Mouse (Mus musculus) megakaryocyte, embryonic 14.5 days (primary cell): ENCODE results near the gene Gramd1b. TPM values are rescaled to one million over a fixed set of nuclear protein-coding genes. Genes with fewer than 3 reads are reported as not detected.

Experiments used
- H3K27me3 ChIP-seq: replicated peaks from 2 replicates; pipeline ENCODE3; 2012; ENCODE audit warnings: inconsistent platforms
- H3K36me3 ChIP-seq: replicated peaks from 2 replicates; pipeline ENCODE3; 2012; ENCODE audit warnings: low read length, inconsistent platforms, mixed read lengths
- H3K4me1 ChIP-seq: 2 replicates; pipeline ENCODE4 v1.6.1; 2012; ENCODE audit warnings: inconsistent platforms
- H3K4me3 ChIP-seq: replicated peaks from 2 replicates; pipeline ENCODE3; 2012; ENCODE audit warnings: moderate library complexity, mild to moderate bottlenecking, inconsistent platforms
- H3K9me3 ChIP-seq: 2 replicates; pipeline ENCODE4 v1.6.1; 2012; ENCODE audit warnings: inconsistent platforms
- FLI1 ChIP-seq: IDR thresholded peaks from 2 replicates; pipeline ENCODE4 v1.6.1; 2012; ENCODE audit warnings: low read length, inconsistent platforms, mixed read lengths
- GATA1 ChIP-seq: IDR thresholded peaks from 3 replicates; pipeline ENCODE4 v1.6.1; 2012; ENCODE audit warnings: mixed read lengths, low read length, inconsistent platforms, borderline replicate concordance
- polyA plus RNA-seq: library from polyadenylated mRNA; stranded (reverse); fragments of >175 nt; gene quantifications from 2 replicates; pipeline ENCODE4 v1.2.3, GENCODE M21; 2012; ENCODE audit warnings: low replicate concordance; ENCODE audit not compliant: insufficient read depth

The Gramd1b gene
- polyA plus RNA-seq, 1 experiment: 3.1 TPM

GRCm38 (mm10) chr9:40268040-40268747, 263.0 kb downstream of the Gramd1b start:
- Histone ChIP-seq H3K4me1 (peaks cover 23% of the 10 kb centered on the region), H3K27me3 (peaks cover 60% of the 10 kb centered on the region), H3K9me3 (no peaks in the 10 kb centered on the region), H3K36me3 (no peaks in the 10 kb centered on the region), H3K4me3 (no peak overlapping the region)
- no peak for TF ChIP-seq FLI1
- TF ChIP-seq GATA1: no peak

- Histone ChIP-seq H3K36me3 (no peaks in the 10 kb centered on the region), H3K9me3 (no peaks in the 10 kb centered on the region), H3K27me3 (peaks cover 40% of the 10 kb centered on the region), H3K4me3 (no peak overlapping the region), H3K4me1 (peaks cover 8% of the 10 kb centered on the region)
- TF ChIP-seq FLI1 (no peak), GATA1 (no peak)
Measured at GRCm38 (mm10) chr9:40263874-40264273, 267.3 kb downstream of the Gramd1b start.

GRCm38 (mm10) chr9:40252459-40252858, 278.7 kb downstream of the Gramd1b start:
- Histone ChIP-seq H3K36me3 (no peaks in the 10 kb centered on the region), H3K27me3 (no peaks in the 10 kb centered on the region), H3K4me3 (no peak overlapping the region), H3K4me1 (peaks cover 5% of the 10 kb centered on the region; the same call in 1 of the 2 replicates), H3K9me3 (peaks cover 13% of the 10 kb centered on the region)
- no peak for TF ChIP-seq FLI1
- TF ChIP-seq GATA1: no peak

- H3K4me3 ChIP-seq: no peak overlapping the region
- peaks cover 5% of the 10 kb centered on the region; the same call in 1 of the 2 replicates for H3K4me1 ChIP-seq
- peaks cover 7% of the 10 kb centered on the region for H3K27me3 ChIP-seq
- H3K36me3 ChIP-seq: no peaks in the 10 kb centered on the region
- H3K9me3 ChIP-seq: peaks cover 17% of the 10 kb centered on the region
- TF ChIP-seq FLI1: no peak
- TF ChIP-seq GATA1: no peak
Measured at GRCm38 (mm10) chr9:40249106-40249505, 282.1 kb downstream of the Gramd1b start.

GRCm38 (mm10) chr9:40246702-40247101, 284.5 kb downstream of the Gramd1b start:
- no peak for TF ChIP-seq FLI1
- TF ChIP-seq GATA1: no peak
- Histone ChIP-seq H3K4me1 (peaks cover 13% of the 10 kb centered on the region), H3K27me3 (peaks cover 20% of the 10 kb centered on the region), H3K4me3 (no peak overlapping the region), H3K9me3 (peaks cover 13% of the 10 kb centered on the region), H3K36me3 (no peaks in the 10 kb centered on the region)

- Histone ChIP-seq H3K9me3 (peaks cover 13% of the 10 kb centered on the region), H3K4me3 (no peak overlapping the region), H3K36me3 (no peaks in the 10 kb centered on the region), H3K4me1 (peaks cover 19% of the 10 kb centered on the region), H3K27me3 (peaks cover 26% of the 10 kb centered on the region)
- TF ChIP-seq GATA1: no peak
- TF ChIP-seq FLI1: no peak
Measured at GRCm38 (mm10) chr9:40245974-40246665, 285.1 kb downstream of the Gramd1b start.

GRCm38 (mm10) chr9:40245466-40245865, 285.7 kb downstream of the Gramd1b start:
- peaks cover 13% of the 10 kb centered on the region for H3K9me3 ChIP-seq
- TF ChIP-seq GATA1 (no peak), FLI1 (no peak)
- no peak overlapping the region for H3K4me3 ChIP-seq
- H3K4me1 ChIP-seq: peaks cover 21% of the 10 kb centered on the region
- H3K27me3 ChIP-seq: peaks cover 32% of the 10 kb centered on the region
- no peaks in the 10 kb centered on the region for H3K36me3 ChIP-seq

Other genes starting within 250 kb of the Gramd1b start
- not detected in 2 replicates for gene Gm21915, start 139.2 kb upstream of the Gramd1b start, polyA plus RNA-seq
- gene Clmp, start 154.6 kb upstream of the Gramd1b start, polyA plus RNA-seq: 1.1 TPM in 1 of 2 replicates, not detected in the other